Mouse (Mus musculus): ENCODE measurements around the gene Esrrg.

- TF ChIP-seq EP300 (IDR thresholded peaks at IDR 0.05; ENCODE audit: low read depth in 1 of 2, low read length in 2 of 2), result no peak
- no peak for TF ChIP-seq CHD2 (IDR thresholded peaks at IDR 0.05; ENCODE audit: low read length)
- TF ChIP-seq ZKSCAN1 (IDR thresholded peaks at IDR 0.05; ENCODE audit: low read depth, low read length), result no peak
- no peak for TF ChIP-seq E2F4 (IDR thresholded peaks at IDR 0.05; ENCODE audit: borderline replicate concordance, low read depth, low read length)
- TF ChIP-seq HCFC1 (IDR thresholded peaks at IDR 0.05; ENCODE audit: low read depth, low read length), result no peak
Measured at GRCm38 (mm10) chr1:187794240-187794930, 185.8 kb downstream of the Esrrg start.
